Mouse (Mus musculus): ENCODE measurements around the gene Lepr.

The Lepr gene

GRCm38 (mm10) chr4:101717367-101718121, at the start of gene Lepr:
Gene Lepr, plus strand, starts transcription at chr4:101717404.
- CTCF ChIA-PET, result no interaction called here

- CTCF ChIA-PET, result no interaction called here
Observed at GRCm38 (mm10) chr4:101669161-101669560, 48.0 kb upstream of the Lepr start.

GRCm38 (mm10) chr4:101669811-101670210, 47.4 kb upstream of the Lepr start:
- CTCF ChIA-PET, result no interaction called here

- CTCF ChIA-PET, result no interaction called here
Observed at GRCm38 (mm10) chr4:101674790-101675189, 42.4 kb upstream of the Lepr start.

- CTCF ChIA-PET, result no interaction called here
Observed at GRCm38 (mm10) chr4:101675726-101676125, 41.5 kb upstream of the Lepr start.

- CTCF ChIA-PET, result no interaction called here
Observed at GRCm38 (mm10) chr4:101682620-101683019, 34.6 kb upstream of the Lepr start.

GRCm38 (mm10) chr4:101683086-101683485, 34.1 kb upstream of the Lepr start:
- CTCF ChIA-PET, result no interaction called here

- CTCF ChIA-PET, result no interaction called here
Observed at GRCm38 (mm10) chr4:101684821-101685220, 32.4 kb upstream of the Lepr start.

GRCm38 (mm10) chr4:101686227-101686810, 30.9 kb upstream of the Lepr start:
- CTCF ChIA-PET, result no interaction called here

GRCm38 (mm10) chr4:101689241-101689640, 28.0 kb upstream of the Lepr start:
- CTCF ChIA-PET, result no interaction called here

- CTCF ChIA-PET, result no interaction called here
Observed at GRCm38 (mm10) chr4:101689645-101690044, 27.6 kb upstream of the Lepr start.

GRCm38 (mm10) chr4:101692892-101693291, 24.3 kb upstream of the Lepr start:
- CTCF ChIA-PET, result no interaction called here

GRCm38 (mm10) chr4:101694529-101694928, 22.7 kb upstream of the Lepr start:
- CTCF ChIA-PET, result no interaction called here

GRCm38 (mm10) chr4:101697236-101697635, 20.0 kb upstream of the Lepr start:
- CTCF ChIA-PET, result no interaction called here

- CTCF ChIA-PET, result no interaction called here
Observed at GRCm38 (mm10) chr4:101699423-101699822, 17.8 kb upstream of the Lepr start.

GRCm38 (mm10) chr4:101700892-101701640, 16.1 kb upstream of the Lepr start:
- CTCF ChIA-PET, result no interaction called here

- CTCF ChIA-PET, result no interaction called here
Observed at GRCm38 (mm10) chr4:101705325-101705724, 11.9 kb upstream of the Lepr start.

- CTCF ChIA-PET, result no interaction called here
Observed at GRCm38 (mm10) chr4:101707234-101707633, 10.0 kb upstream of the Lepr start.

- CTCF ChIA-PET, result no interaction called here
Observed at GRCm38 (mm10) chr4:101707953-101708352, 9.3 kb upstream of the Lepr start.

GRCm38 (mm10) chr4:101710361-101710760, 6.8 kb upstream of the Lepr start:
- CTCF ChIA-PET, result no interaction called here

GRCm38 (mm10) chr4:101711100-101711499, 6.1 kb upstream of the Lepr start:
- CTCF ChIA-PET, result no interaction called here

- CTCF ChIA-PET, result no interaction called here
Observed at GRCm38 (mm10) chr4:101712563-101712962, 4.6 kb upstream of the Lepr start.

GRCm38 (mm10) chr4:101715302-101715701, 1.9 kb upstream of the Lepr start:
- CTCF ChIA-PET, result no interaction called here
